Mouse (Mus musculus) E14TG2a.4 (cell line): ENCODE results near the gene Farp1.

Source experiments
- CTCF ChIP-seq: conservative IDR thresholded peaks from 2 replicates; pipeline ENCODE4 v1.5.1; 2014; ENCODE audit warnings: low read length
- NANOG ChIP-seq: IDR thresholded peaks from 2 replicates; pipeline ENCODE4 v1.6.1; 2014; ENCODE audit warnings: borderline replicate concordance, low read length, mixed read lengths

DNA sequence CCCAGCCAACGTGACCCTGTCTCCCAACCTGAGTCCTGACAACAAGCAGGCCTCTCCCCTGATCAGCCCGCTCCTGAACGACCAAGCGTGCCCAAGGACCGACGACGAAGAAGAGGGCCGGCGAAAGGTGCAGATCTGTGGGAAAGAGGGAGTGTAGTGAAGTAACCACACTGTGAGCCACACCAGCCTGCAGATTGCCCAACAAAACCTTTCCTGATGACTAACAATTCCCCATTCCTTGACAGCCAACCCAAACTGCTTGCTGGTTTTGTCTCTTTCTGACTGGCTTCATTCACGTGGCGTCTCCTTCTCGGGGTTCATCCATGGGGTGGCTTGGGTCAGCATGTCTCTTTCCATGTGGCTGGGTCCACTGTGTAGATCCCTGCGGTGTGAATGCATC lies 220.5 kb downstream of the Farp1 start:
- TF ChIP-seq CTCF (no peak), NANOG (no peak)
